Mouse (Mus musculus) lung, adult 2 months (tissue): ENCODE data around the gene Tmem63b. TPM values are rescaled to one million over a fixed set of nuclear protein-coding genes. Genes with fewer than 3 reads are reported as not detected.

Source experiments
- DNase-seq: peaks from one replicate; pipeline ENCODE4 v3.0.0; 2022
- H3K4me1 ChIP-seq: fragments of 200-500 bp; 2 replicates; pipeline ENCODE4 v1.6.1; 2011; ENCODE audit warnings: low read length; ENCODE audit not compliant: control insufficient read depth, insufficient read depth
- H3K4me3 ChIP-seq: fragments of 200-500 bp; replicated peaks from 2 replicates; pipeline ENCODE3; 2011; ENCODE audit warnings: low read depth, mild to moderate bottlenecking, control low read depth, low read length; ENCODE audit errors: extremely low read depth
- CTCF ChIP-seq: fragments of 200-500 bp; IDR thresholded peaks from 2 replicates; pipeline ENCODE4 v1.5.1; 2011; ENCODE audit warnings: mild to moderate bottlenecking, low read length, control low read depth; ENCODE audit not compliant: insufficient read depth
- POLR2A ChIP-seq: fragments of 200-500 bp; IDR thresholded peaks from 2 replicates; pipeline ENCODE4 v1.6.1; 2011; ENCODE audit warnings: low read depth, mild to moderate bottlenecking, control low read depth, low read length, borderline replicate concordance; ENCODE audit errors: extremely low read depth
- WGBS: fragments of 180-500 bp; shearing (Covaris S2); methylation state at CpG from one replicate; pipeline ENCODE4 v1.1.7; 2018; 5-methylcytosine and 5-hydroxymethylcytosine counted together
- polyA plus RNA-seq: library from polyadenylated mRNA; depleted of rRNA; stranded (reverse); fragments of >200 nt; gene quantifications from 2 replicates; pipeline ENCODE4 v1.2.3, GENCODE M21; 2012

The Tmem63b gene
- polyA plus RNA-seq, 1 experiment, result 173 TPM

GRCm38 (mm10) chr17:45682843-45683242, 3.9 kb downstream of the Tmem63b start:
- H3K4me1 ChIP-seq, result peaks cover 15% of the 10 kb centered on the region
- WGBS, result 69% methylated on average over 4 of the region's 4 CpGs
- DNase-seq, result no peak
- no peak for TF ChIP-seq CTCF
- no peak for TF ChIP-seq POLR2A
- no peak overlapping the region for H3K4me3 ChIP-seq

GRCm38 (mm10) chr17:45681588-45681987, 5.1 kb downstream of the Tmem63b start:
- H3K4me3 ChIP-seq, result no peak overlapping the region
- 91% methylated on average over 1 of the region's 1 CpGs for WGBS
- H3K4me1 ChIP-seq, result peaks cover 10% of the 10 kb centered on the region
- peak; percentile 30 for TF ChIP-seq CTCF
- TF ChIP-seq POLR2A, result no peak
- no peak for DNase-seq

GRCm38 (mm10) chr17:45680391-45680980, 6.2 kb downstream of the Tmem63b start:
- WGBS, result 52% methylated on average over 8 of the region's 8 CpGs
- TF ChIP-seq POLR2A, result no peak
- no peak for TF ChIP-seq CTCF
- no peak for DNase-seq
- peaks cover 10% of the 10 kb centered on the region for H3K4me1 ChIP-seq
- H3K4me3 ChIP-seq, result no peak overlapping the region

GRCm38 (mm10) chr17:45678106-45678505, 8.6 kb downstream of the Tmem63b start:
- DNase-seq, result peak; percentile 70
- peaks cover 5% of the 10 kb centered on the region for H3K4me1 ChIP-seq
- peak; percentile 61 for TF ChIP-seq CTCF
- TF ChIP-seq POLR2A, result no peak
- no peak overlapping the region for H3K4me3 ChIP-seq
- 32% methylated on average over 7 of the region's 7 CpGs for WGBS

- no peak overlapping the region for H3K4me3 ChIP-seq
- TF ChIP-seq POLR2A, result no peak
- TF ChIP-seq CTCF, result no peak
- WGBS, result 85% methylated on average over 2 of the region's 2 CpGs
- no peaks in the 10 kb centered on the region for H3K4me1 ChIP-seq
- DNase-seq, result no peak
These were observed 14.1 kb downstream of the Tmem63b start for GRCm38 (mm10) chr17:45672598-45672997.

GRCm38 (mm10) chr17:45671821-45672220, 14.9 kb downstream of the Tmem63b start:
- WGBS, result 97% methylated on average over 1 of the region's 1 CpGs
- DNase-seq, result no peak
- TF ChIP-seq CTCF (0 out of 2 replicates have a peak, but pooled peaks have one; percentile 3), POLR2A (no peak)
- no peaks in the 10 kb centered on the region for H3K4me1 ChIP-seq
- no peak overlapping the region for H3K4me3 ChIP-seq

GRCm38 (mm10) chr17:45667986-45668385, 18.7 kb downstream of the Tmem63b start:
- 86% methylated on average over 10 of the region's 10 CpGs for WGBS
- H3K4me3 ChIP-seq, result no peak overlapping the region
- no peak for TF ChIP-seq CTCF
- TF ChIP-seq POLR2A, result no peak
- DNase-seq, result no peak
- H3K4me1 ChIP-seq, result 0 out of 2 replicates have a peak, but pooled peaks cover 2% of the 10 kb centered on the region

GRCm38 (mm10) chr17:45667481-45667880, 19.2 kb downstream of the Tmem63b start:
- Histone ChIP-seq H3K4me3 (no peak overlapping the region), H3K4me1 (0 out of 2 replicates have a peak, but pooled peaks cover 2% of the 10 kb centered on the region)
- DNase-seq, result no peak
- WGBS, result 87% methylated on average over 10 of the region's 10 CpGs
- TF ChIP-seq POLR2A (no peak), CTCF (no peak)

- DNase-seq, result no peak
- WGBS, result 82% methylated on average over 11 of the region's 11 CpGs
- Histone ChIP-seq H3K4me3 (no peak overlapping the region), H3K4me1 (0 out of 2 replicates have a peak, but pooled peaks cover 2% of the 10 kb centered on the region)
- TF ChIP-seq CTCF, result no peak
- no peak for TF ChIP-seq POLR2A
These were observed 20.6 kb downstream of the Tmem63b start for GRCm38 (mm10) chr17:45666091-45666490.

GRCm38 (mm10) chr17:45664608-45665007, 22.1 kb downstream of the Tmem63b start:
- WGBS, result 70% methylated on average over 13 of the region's 13 CpGs
- H3K4me1 ChIP-seq, result 0 out of 2 replicates have a peak, but pooled peaks cover 2% of the 10 kb centered on the region
- DNase-seq, result peak; percentile 35
- H3K4me3 ChIP-seq, result no peak overlapping the region
- no peak for TF ChIP-seq POLR2A
- TF ChIP-seq CTCF, result no peak
